Mouse (Mus musculus) heart, embryonic 12.5 days (tissue): ENCODE results near the gene Poln. TPM values are rescaled to one million over a fixed set of nuclear protein-coding genes. Genes with fewer than 3 reads are reported as not detected.

ENCODE experiments used
- ATAC-seq: fragments of 200-750 bp; cut with Nextera tagmentation; 2 replicates; pipeline ENCODE4 v1.8.0; 2017; ENCODE audit warnings: moderate TSS enrichment, moderate library complexity; ENCODE audit not compliant: insufficient number of reproducible peaks, low FRiP score
- H3K27ac ChIP-seq: fragments of 300-500 bp; sonication (generic); 2 replicates; pipeline ENCODE4 v1.5.1; 2016; ENCODE audit warnings: mild to moderate bottlenecking, moderate library complexity; ENCODE audit not compliant: poor library complexity, severe bottlenecking
- H3K27me3 ChIP-seq: fragments of 300-500 bp; sonication (generic); replicated peaks from 2 replicates; pipeline ENCODE4 v1.6.1; 2016; ENCODE audit warnings: mild to moderate bottlenecking, moderate library complexity
- H3K36me3 ChIP-seq: fragments of 300-500 bp; sonication (generic); 2 replicates; pipeline ENCODE4 v1.6.1; 2016; ENCODE audit warnings: mild to moderate bottlenecking, moderate library complexity
- H3K4me1 ChIP-seq: fragments of 300-500 bp; sonication (generic); replicated peaks from 2 replicates; pipeline ENCODE4 v1.6.1; 2016; ENCODE audit warnings: mild to moderate bottlenecking
- H3K4me2 ChIP-seq: fragments of 300-500 bp; sonication (generic); 2 replicates; pipeline ENCODE4 v1.6.1; 2016; ENCODE audit warnings: mild to moderate bottlenecking, moderate library complexity
- H3K4me3 ChIP-seq: fragments of 300-500 bp; sonication (generic); 2 replicates; pipeline ENCODE4 v1.5.1; 2016; ENCODE audit warnings: mild to moderate bottlenecking
- H3K9ac ChIP-seq: fragments of 300-500 bp; sonication (generic); 2 replicates; pipeline ENCODE4 v1.6.1; 2016; ENCODE audit warnings: mild to moderate bottlenecking, moderate library complexity
- H3K9me3 ChIP-seq: fragments of 300-500 bp; sonication (generic); replicated peaks from 2 replicates; pipeline ENCODE4 v1.6.1; 2016; ENCODE audit warnings: mild to moderate bottlenecking, moderate library complexity
- WGBS: fragments of 180-500 bp; shearing (Covaris S2); methylation state at CpG from one replicate; pipeline ENCODE4 v1.1.7; 2016; 5-methylcytosine and 5-hydroxymethylcytosine counted together
- polyA plus RNA-seq: library from polyadenylated mRNA; unstranded; fragments of >200 nt; fragmentation: Nextera tagmentation; extraction: Ambion mirVana; gene quantifications from 2 replicates; pipeline ENCODE4 v1.2.1, GENCODE M21; 2016

Poln gene
- polyA plus RNA-seq, 1 experiment from 2014 or later: 0.37 TPM

GRCm38 (mm10) chr5:33994671-33995625, 174.3 kb downstream of the Poln start:
- 33% methylated on average over 28 of the region's 28 CpGs for WGBS
- H3K36me3 ChIP-seq: no peaks in the 10 kb centered on the region
- no peak for ATAC-seq

GRCm38 (mm10) chr5:33983309-33984121, 185.7 kb downstream of the Poln start, which contains the start of gene Gm1673:
Gm1673 (plus strand) TSS chr5:33983433.
- Histone ChIP-seq H3K27ac (no peak within 1 kb of the TSS), H3K4me3 (peak within 1 kb of the TSS; percentile 84), H3K9me3 (0 out of 2 replicates have a peak, but pooled peaks cover 3% of the 10 kb centered on the region), H3K36me3 (peaks cover 4% of the 10 kb centered on the region), H3K9ac (peak within 1 kb of the TSS; percentile 80), H3K27me3 (peaks cover 23% of the 10 kb centered on the region), H3K4me1 (0 out of 2 replicates have a peak, but pooled peaks cover 6% of the 10 kb centered on the region), H3K4me2 (peak within 1 kb of the TSS; percentile 94)
- under 1% methylated on average over 87 of the region's 88 CpGs for WGBS
- ATAC-seq: peak; percentile 86

More at GRCm38 (mm10) chr5:33994671-33995625, 174.3 kb downstream of the Poln start:
- Histone ChIP-seq H3K27ac (no peak overlapping the region), H3K4me1 (peaks cover 5% of the 10 kb centered on the region; the same call in 1 of the 2 replicates), H3K4me3 (peak overlapping the region; percentile 68), H3K4me2 (peak overlapping the region; percentile 96), H3K9ac (peak overlapping the region; percentile 67; the same call in 1 of the 2 replicates), H3K27me3 (peaks cover 62% of the 10 kb centered on the region), H3K9me3 (no peaks in the 10 kb centered on the region)

GRCm38 (mm10) chr5:33982731-33983259, 186.5 kb downstream of the Poln start:
- Histone ChIP-seq H3K4me3 (peak overlapping the region; percentile 84), H3K9me3 (0 out of 2 replicates have a peak, but pooled peaks cover 3% of the 10 kb centered on the region), H3K36me3 (peaks cover 4% of the 10 kb centered on the region), H3K9ac (peak overlapping the region; percentile 80), H3K4me1 (0 out of 2 replicates have a peak, but pooled peaks cover 6% of the 10 kb centered on the region), H3K27ac (no peak overlapping the region), H3K27me3 (peaks cover 22% of the 10 kb centered on the region), H3K4me2 (peak overlapping the region; percentile 94)
- 4% methylated on average over 26 of the region's 26 CpGs for WGBS
- peak; percentile 34; the same call in 1 of the 2 replicates for ATAC-seq

- WGBS: 31% methylated on average over 3 of the region's 3 CpGs
- Histone ChIP-seq H3K4me1 (no peaks in the 10 kb centered on the region), H3K27me3 (no peaks in the 10 kb centered on the region), H3K27ac (no peak overlapping the region), H3K4me2 (no peak overlapping the region), H3K36me3 (peaks cover 4% of the 10 kb centered on the region; the same call in 1 of the 2 replicates), H3K9me3 (0 out of 2 replicates have a peak, but pooled peaks cover 3% of the 10 kb centered on the region), H3K4me3 (no peak overlapping the region), H3K9ac (no peak overlapping the region)
- ATAC-seq: no peak
These were observed 193.0 kb downstream of the Poln start for GRCm38 (mm10) chr5:33976267-33976666.

GRCm38 (mm10) chr5:33974736-33975135, 194.5 kb downstream of the Poln start:
- ATAC-seq: no peak
- Histone ChIP-seq H3K27ac (no peak overlapping the region), H3K9me3 (0 out of 2 replicates have a peak, but pooled peaks cover 3% of the 10 kb centered on the region), H3K4me2 (no peak overlapping the region), H3K27me3 (no peaks in the 10 kb centered on the region), H3K36me3 (no peaks in the 10 kb centered on the region), H3K4me1 (no peaks in the 10 kb centered on the region), H3K9ac (no peak overlapping the region), H3K4me3 (no peak overlapping the region)
- 47% methylated on average over 2 of the region's 2 CpGs for WGBS

- Histone ChIP-seq H3K27ac (peak overlapping the region; percentile 75), H3K9ac (no peak overlapping the region), H3K4me2 (no peak overlapping the region), H3K4me1 (no peaks in the 10 kb centered on the region), H3K4me3 (no peak overlapping the region), H3K9me3 (peaks cover 17% of the 10 kb centered on the region), H3K36me3 (no peaks in the 10 kb centered on the region), H3K27me3 (no peaks in the 10 kb centered on the region)
- WGBS: 53% methylated on average over 4 of the region's 4 CpGs
- peak; percentile 83 for ATAC-seq
These were observed 209.9 kb downstream of the Poln start for GRCm38 (mm10) chr5:33959382-33959781.

Other genes with a start within 250 kb of the Poln start
- 36.5 and 39.8 TPM in 2 replicates for gene Nelfa, start 233.0 kb downstream of the Poln start, polyA plus RNA-seq
- 93.7 and 97.0 TPM in 2 replicates for gene Gm1673, start 186.0 kb downstream of the Poln start, polyA plus RNA-seq
- 0.64 and 0.73 TPM in 2 replicates for gene Nat8l, start 173.5 kb downstream of the Poln start, polyA plus RNA-seq
- gene Haus3, start 79 bp upstream of the Poln start, polyA plus RNA-seq: 30.8 and 32.0 TPM in 2 replicates
- gene Mxd4, start 18.3 kb upstream of the Poln start, polyA plus RNA-seq: 23.8 and 24.5 TPM in 2 replicates
- gene Zfyve28, start 119.0 kb upstream of the Poln start, polyA plus RNA-seq: 0.28 and 0.37 TPM in 2 replicates
- 0.08 TPM in 1 of 2 replicates, not detected in the other for gene Cfap99, start 119.2 kb upstream of the Poln start, polyA plus RNA-seq
- gene Rnf4, start 166.8 kb upstream of the Poln start, polyA plus RNA-seq: 125 and 130 TPM in 2 replicates
- 7.8 and 8.5 TPM in 2 replicates for gene Fam193a, start 200.5 kb upstream of the Poln start, polyA plus RNA-seq